Mouse (Mus musculus) CH12.LX (cell line): Measurements from ENCODE around the gene Opcml. TPM values are rescaled to one million over a fixed set of nuclear protein-coding genes. Genes with fewer than 3 reads are reported as not detected.

Experiments
- DNase-seq: peaks from one replicate; pipeline ENCODE4 v3.0.0-alpha.2; 2013; ENCODE audit errors: extremely low read depth
- H3K27ac ChIP-seq: 2 replicates; pipeline ENCODE4 v1.5.1; 2012; ENCODE audit warnings: low read depth, mild to moderate bottlenecking, control low read depth, moderate library complexity; ENCODE audit not compliant: insufficient read depth
- H3K27me3 ChIP-seq: replicated peaks from 2 replicates; pipeline ENCODE3; 2012; ENCODE audit warnings: inconsistent platforms
- H3K36me3 ChIP-seq, 2 experiments: replicated peaks in 1 of 2; 2 replicates each; pipeline versions ENCODE3 to v1.6.1; 2012; ENCODE audit warnings: inconsistent platforms in 1 of 2, low read length in 1 of 2, mild to moderate bottlenecking in 1 of 2, mixed read lengths in 1 of 2, moderate library complexity in 1 of 2; ENCODE audit not compliant: control insufficient read depth in 1 of 2, insufficient read depth in 1 of 2
- H3K4me1 ChIP-seq, 2 experiments: 2 replicates each; pipeline ENCODE4 v1.6.1; 2012; ENCODE audit warnings: inconsistent platforms in 1 of 2, moderate library complexity in 1 of 2; ENCODE audit not compliant: insufficient read depth in 2 of 2, control insufficient read depth in 1 of 2
- H3K4me2 ChIP-seq: 2 replicates; pipeline ENCODE4 v1.6.1; 2012; ENCODE audit warnings: low read depth, mild to moderate bottlenecking, control low read depth; ENCODE audit not compliant: poor library complexity, insufficient read depth, severe bottlenecking
- H3K4me3 ChIP-seq, 3 experiments: fragments of 150-350 bp in 1 of 3; sonication (generic) in 1 of 3; replicated peaks in 1 of 3; 2 replicates each; pipeline versions ENCODE3 to v1.5.1; 2011 to 2012; ENCODE audit warnings: low read depth in 2 of 3, low read length in 2 of 3, mild to moderate bottlenecking in 2 of 3, moderate library complexity in 2 of 3, control low read depth in 1 of 3, improper control_type of control experiment in 1 of 3, inconsistent platforms in 1 of 3, mixed read lengths in 1 of 3; ENCODE audit not compliant: poor library complexity in 1 of 3
- H3K79me2 ChIP-seq: replicated peaks from 2 replicates; pipeline ENCODE4 v1.6.1; 2012; ENCODE audit warnings: mild to moderate bottlenecking, moderate library complexity; ENCODE audit not compliant: control insufficient read depth, poor library complexity, insufficient read depth, severe bottlenecking; ENCODE audit errors: extremely low read depth
- H3K9ac ChIP-seq: 2 replicates; pipeline ENCODE4 v1.6.1; 2012; ENCODE audit warnings: low read depth, mild to moderate bottlenecking, control low read depth, moderate library complexity; ENCODE audit not compliant: insufficient read depth
- H3K9me3 ChIP-seq: replicated peaks from 2 replicates; pipeline ENCODE3; 2012; ENCODE audit warnings: low read length, inconsistent platforms, mixed read lengths
- CHD2 ChIP-seq: IDR thresholded peaks from 2 replicates; pipeline ENCODE4 v1.6.1; 2011; ENCODE audit warnings: low read length, improper control_type of control experiment
- ELF1 ChIP-seq: IDR thresholded peaks from 2 replicates; pipeline ENCODE4 v1.6.1; 2014; ENCODE audit warnings: low read depth, mild to moderate bottlenecking, inconsistent platforms, low read length, improper control_type of control experiment
- EP300 ChIP-seq: IDR thresholded peaks from 2 replicates; pipeline ENCODE4 v1.6.1; 2011; ENCODE audit warnings: low read length, improper control_type of control experiment
- ETS1 ChIP-seq: conservative IDR thresholded peaks from 2 replicates; pipeline ENCODE4 v1.6.1; 2012; ENCODE audit warnings: low read depth, mild to moderate bottlenecking, inconsistent platforms, low read length, improper control_type of control experiment, moderate library complexity
- JUND ChIP-seq: conservative IDR thresholded peaks from 2 replicates; pipeline ENCODE4 v1.6.1; 2011; ENCODE audit warnings: low read depth, low read length, improper control_type of control experiment
- MAFK ChIP-seq: IDR thresholded peaks from 2 replicates; pipeline ENCODE4 v1.6.1; 2011; ENCODE audit warnings: low read length, improper control_type of control experiment; ENCODE audit not compliant: insufficient replicate concordance
- MEF2A ChIP-seq: IDR thresholded peaks from 2 replicates; pipeline ENCODE4 v1.6.1; 2014; ENCODE audit warnings: low read depth, mild to moderate bottlenecking, inconsistent platforms, low read length, improper control_type of control experiment, borderline replicate concordance
- MXI1 ChIP-seq: IDR thresholded peaks from 2 replicates; pipeline ENCODE4 v1.6.1; 2011; ENCODE audit warnings: mild to moderate bottlenecking, low read depth, low read length, improper control_type of control experiment
- NELFE ChIP-seq: IDR thresholded peaks from 2 replicates; pipeline ENCODE4 v1.6.1; 2011; ENCODE audit warnings: low read depth, low read length, improper control_type of control experiment
- NRF1 ChIP-seq: IDR thresholded peaks from 2 replicates; pipeline ENCODE4 v1.6.1; 2014; ENCODE audit warnings: low read depth, mild to moderate bottlenecking, inconsistent platforms, low read length, improper control_type of control experiment, moderate library complexity
- POLR2A ChIP-seq: IDR thresholded peaks from 2 replicates; pipeline ENCODE4 v1.6.1; 2011; ENCODE audit warnings: low read depth, mild to moderate bottlenecking, improper control_type of control experiment, low read length
- RAD21 ChIP-seq: IDR thresholded peaks from 2 replicates; pipeline ENCODE4 v1.6.1; 2011; ENCODE audit warnings: low read depth, mild to moderate bottlenecking, low read length, improper control_type of control experiment, moderate library complexity
- SIN3A ChIP-seq: IDR thresholded peaks from 2 replicates; pipeline ENCODE4 v1.6.1; 2012; ENCODE audit warnings: low read length, improper control_type of control experiment, inconsistent platforms
- SMC3 ChIP-seq: IDR thresholded peaks from 2 replicates; pipeline ENCODE4 v1.6.1; 2011; ENCODE audit warnings: low read depth, low read length, improper control_type of control experiment
- TCF12 ChIP-seq: IDR thresholded peaks from 2 replicates; pipeline ENCODE4 v1.6.1; 2014; ENCODE audit warnings: low read depth, mild to moderate bottlenecking, inconsistent platforms, low read length, improper control_type of control experiment
- UBTF ChIP-seq: IDR thresholded peaks from 2 replicates; pipeline ENCODE4 v1.6.1; 2012; ENCODE audit warnings: low read depth, mild to moderate bottlenecking, inconsistent platforms, low read length, improper control_type of control experiment, moderate library complexity
- USF1 ChIP-seq: IDR thresholded peaks from 2 replicates; pipeline ENCODE4 v1.6.1; 2014; ENCODE audit warnings: low read depth, mild to moderate bottlenecking, inconsistent platforms, low read length, improper control_type of control experiment
- ZC3H11A ChIP-seq: IDR thresholded peaks from 2 replicates; pipeline ENCODE4 v1.6.1; 2012; ENCODE audit warnings: low read depth, mild to moderate bottlenecking, inconsistent platforms, low read length, improper control_type of control experiment
- ZKSCAN1 ChIP-seq: IDR thresholded peaks from 2 replicates; pipeline ENCODE4 v1.6.1; 2012; ENCODE audit warnings: low read depth, inconsistent platforms, low read length, improper control_type of control experiment, borderline replicate concordance
- ZMIZ1 ChIP-seq: IDR thresholded peaks from 2 replicates; pipeline ENCODE4 v1.6.1; 2012; ENCODE audit warnings: low read depth, mild to moderate bottlenecking, inconsistent platforms, low read length, improper control_type of control experiment
- ZNF384 ChIP-seq: IDR thresholded peaks from 2 replicates; pipeline ENCODE4 v1.6.1; 2012; ENCODE audit warnings: low read depth, low read length, improper control_type of control experiment, inconsistent platforms
- dilution Hi-C: fragments of 300-500 bp; cut with MboI; formaldehyde crosslinking; loops from 2 replicates; pipeline ENCODE4 v1.14.3; 2020; ENCODE audit warnings: low sequenced_read_pairs; ENCODE audit not compliant: extremely low pct_unique_long_range_greater_than_20kb, extremely low pct_ligation_motif_present
- in situ Hi-C: fragments of 300-500 bp; cut with MboI; formaldehyde crosslinking; loops from 3 replicates; pipeline ENCODE4 v1.14.3; 2019; ENCODE audit warnings: low sequenced_read_pairs, low pct_ligation_motif_present, low pct_unique_long_range_greater_than_20kb, mixed read lengths
- polyA plus RNA-seq: library from polyadenylated mRNA; unstranded; fragments of >175 nt; gene quantifications from 2 replicates; pipeline ENCODE4 v1.2.1, GENCODE M21; 2012; ENCODE audit warnings: low read depth; ENCODE audit not compliant: insufficient read length
- total RNA-seq, 2 experiments: library from RNA; depleted of rRNA; stranded (reverse); fragments of 300-350 nt in 1 of 2; fragments of >200 nt in 1 of 2; gene quantifications; 2 replicates each; pipeline ENCODE4 v1.2.3; 2012 to 2014

Gene Opcml
- total and polyA plus RNA-seq, 3 experiments: 0.34 to 0.60 TPM; not detected in 1

GRCm38 (mm10) chr9:27796535-27796934 is 6.0 kb downstream of the Opcml start:
- DNase-seq: no peak
- TF ChIP-seq ETS1 (no peak), ZMIZ1 (no peak), ELF1 (no peak), ZNF384 (no peak), NELFE (no peak), USF1 (no peak), MXI1 (no peak), TCF12 (no peak), SMC3 (no peak), POLR2A (no peak), NRF1 (no peak), JUND (no peak), CHD2 (no peak), EP300 (no peak), RAD21 (no peak), UBTF (no peak), ZKSCAN1 (no peak), SIN3A (no peak), MAFK (no peak)
- TF ChIP-seq, all 38 proteins: peak for 0
- H3K4me2 ChIP-seq: no peak overlapping the region
- H3K27ac ChIP-seq: no peak overlapping the region
- H3K79me2 ChIP-seq: no peaks in the 10 kb centered on the region; the same call in 1 of the 2 replicates
- H3K36me3 ChIP-seq: no peaks in the 10 kb centered on the region
- no peaks in the 10 kb centered on the region for H3K4me1 ChIP-seq
- in situ Hi-C loops: no loop called here
- dilution Hi-C loops: no loop called here
- no peak overlapping the region for H3K4me3 ChIP-seq
- H3K9ac ChIP-seq: no peak overlapping the region
- peaks cover 7% of the 10 kb centered on the region for H3K9me3 ChIP-seq
- peaks cover 3% of the 10 kb centered on the region for H3K27me3 ChIP-seq

GRCm38 (mm10) chr9:27800992-27801391 is 10.4 kb downstream of the Opcml start:
- no peak for TF ChIP-seq ZC3H11A
- no peak for TF ChIP-seq ELF1
- TF ChIP-seq MEF2A: no peak
- peaks cover 7% of the 10 kb centered on the region for H3K9me3 ChIP-seq
- H3K4me3 ChIP-seq: no peak overlapping the region
- no peak overlapping the region for H3K9ac ChIP-seq
- dilution Hi-C loops (no loop called here), in situ Hi-C loops (no loop called here)
- no peak for DNase-seq
- no peaks in the 10 kb centered on the region for H3K36me3 ChIP-seq
- no peaks in the 10 kb centered on the region for H3K27me3 ChIP-seq
- no peaks in the 10 kb centered on the region for H3K79me2 ChIP-seq
- no peak overlapping the region for H3K27ac ChIP-seq
- no peaks in the 10 kb centered on the region for H3K4me1 ChIP-seq
- H3K4me2 ChIP-seq: no peak overlapping the region
